Mouse (Mus musculus) common myeloid progenitor, adult 5-6 weeks (primary cell): Measurements from ENCODE around the gene Slit3. TPM values are rescaled to one million over a fixed set of nuclear protein-coding genes. Genes with fewer than 3 reads are reported as not detected.

Source experiments
- ATAC-seq: replicated peaks from 2 replicates; pipeline ENCODE4 v1.8.0; 2016; ENCODE audit warnings: low read depth, mild to moderate bottlenecking, moderate TSS enrichment, inconsistent platforms; ENCODE audit not compliant: poor library complexity, severe bottlenecking
- total RNA-seq: library from RNA; stranded (forward); fragments of 200-1000, 187-1606 nt; gene quantifications from 2 replicates; pipeline ENCODE4 v1.2.3, GENCODE M21; 2017

Gene Slit3
- total RNA-seq, 1 experiment from 2014 or later = not detected

GRCm38 (mm10) chr11:35179305-35179704 is 58.3 kb downstream of the Slit3 start:
- no peak for ATAC-seq

GRCm38 (mm10) chr11:35182887-35183286 is 61.9 kb downstream of the Slit3 start:
- no peak for ATAC-seq

GRCm38 (mm10) chr11:35194826-35195225 is 73.8 kb downstream of the Slit3 start:
- no peak for ATAC-seq

GRCm38 (mm10) chr11:35196777-35197176 is 75.8 kb downstream of the Slit3 start:
- ATAC-seq = no peak

- ATAC-seq = no peak
Measured at GRCm38 (mm10) chr11:35198537-35199088, 77.6 kb downstream of the Slit3 start.

GRCm38 (mm10) chr11:35202332-35202731 is 81.3 kb downstream of the Slit3 start:
- ATAC-seq = no peak

- ATAC-seq = no peak
Measured at GRCm38 (mm10) chr11:35203673-35204072, 82.6 kb downstream of the Slit3 start.

- no peak for ATAC-seq
Measured at GRCm38 (mm10) chr11:35204084-35204483, 83.1 kb downstream of the Slit3 start.

- no peak for ATAC-seq
Measured at GRCm38 (mm10) chr11:35210728-35211682, 90.0 kb downstream of the Slit3 start.

GRCm38 (mm10) chr11:35224025-35224424 is 103.0 kb downstream of the Slit3 start:
- no peak for ATAC-seq

GRCm38 (mm10) chr11:35231361-35232090 is 110.5 kb downstream of the Slit3 start:
- no peak for ATAC-seq

GRCm38 (mm10) chr11:35232321-35232720 is 111.3 kb downstream of the Slit3 start:
- no peak for ATAC-seq

GRCm38 (mm10) chr11:35241379-35241778 is 120.4 kb downstream of the Slit3 start:
- ATAC-seq = no peak

- no peak for ATAC-seq
Measured at GRCm38 (mm10) chr11:35243597-35243996, 122.6 kb downstream of the Slit3 start.

GRCm38 (mm10) chr11:35244526-35244925 is 123.5 kb downstream of the Slit3 start:
- ATAC-seq = no peak

- no peak for ATAC-seq
Measured at GRCm38 (mm10) chr11:35246623-35247022, 125.6 kb downstream of the Slit3 start.

- no peak for ATAC-seq
Measured at GRCm38 (mm10) chr11:35248088-35248487, 127.1 kb downstream of the Slit3 start.

- ATAC-seq = no peak
Measured at GRCm38 (mm10) chr11:35250871-35251418, 129.9 kb downstream of the Slit3 start.

- ATAC-seq = no peak
Measured at GRCm38 (mm10) chr11:35251910-35252309, 130.9 kb downstream of the Slit3 start.

- no peak for ATAC-seq
Measured at GRCm38 (mm10) chr11:35257351-35257750, 136.3 kb downstream of the Slit3 start.
